Mouse (Mus musculus): ENCODE measurements around the gene Wdr92. TPM values are rescaled to one million over a fixed set of nuclear protein-coding genes. Genes with fewer than 3 reads are reported as not detected.

The Wdr92 gene
- polyA plus RNA-seq, 1 experiment = 44.6 TPM

DNA sequence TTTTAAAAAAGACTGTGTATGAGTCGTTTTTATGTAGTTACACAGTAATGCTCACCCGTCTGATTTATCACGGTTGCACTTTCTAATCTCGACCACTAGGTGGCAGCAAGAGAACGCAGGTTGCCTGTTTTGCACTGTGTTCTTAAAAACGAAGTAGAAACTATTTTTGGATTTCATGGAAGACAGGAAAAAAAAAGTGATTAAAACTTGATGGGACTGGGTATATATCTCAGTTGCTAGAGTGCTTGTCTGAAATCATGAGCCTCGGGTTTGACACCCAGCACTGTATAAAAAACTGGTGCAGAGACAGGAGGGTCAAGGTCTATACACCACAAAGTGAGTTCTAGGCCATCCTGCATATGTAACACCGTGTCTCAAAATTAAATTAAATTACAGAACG is 98.1 kb downstream of the Wdr92 start:
- peak; percentile 19 for TF ChIP-seq CTCF (IDR thresholded peaks at IDR 0.05; ENCODE audit: low read depth, low read length)
- TF ChIP-seq EP300 (IDR thresholded peaks at IDR 0.05; ENCODE audit: insufficient read depth, low read depth, low read length) = no peak
- TF ChIP-seq POLR2A (IDR thresholded peaks at IDR 0.05; ENCODE audit: insufficient read depth, low read length) = no peak
- Histone ChIP-seq H3K27me3 (ENCODE audit: control insufficient read depth, insufficient read depth, low read length, poor library complexity, severe bottlenecking) (no peaks in the 10 kb centered on the region), H3K4me3 (ENCODE audit: low read depth, low read length) (no peak overlapping the region), H3K9me3 (replicated peaks; ENCODE audit: control insufficient read depth, insufficient read depth, low read length, poor library complexity, severe bottlenecking) (no peaks in the 10 kb centered on the region), H3K36me3 (ENCODE audit: control insufficient read depth, insufficient read depth, low read length, poor library complexity, severe bottlenecking) (no peaks in the 10 kb centered on the region), H3K27ac (ENCODE audit: insufficient read depth, low read length) (no peak overlapping the region), H3K4me1 (ENCODE audit: control insufficient read depth, insufficient read depth, low read length) (no peaks in the 10 kb centered on the region), H3K9ac (ENCODE audit: low read depth, poor library complexity, severe bottlenecking) (no peak overlapping the region)

Other genes with a start within 250 kb of the Wdr92 start
- gene Fbxo48, start 230.7 kb upstream of the Wdr92 start, polyA plus RNA-seq (2011; ENCODE audit: insufficient read depth, insufficient read length, low read depth, missing spikeins) = 4.6 and 6.7 TPM in 2 replicates
- 0.85 and 1.5 TPM in 2 replicates for gene Cnrip1, start 130.5 kb upstream of the Wdr92 start, polyA plus RNA-seq (2011; ENCODE audit: insufficient read depth, insufficient read length, low read depth, missing spikeins)
- gene Plek, start 129.7 kb upstream of the Wdr92 start, polyA plus RNA-seq (2011; ENCODE audit: insufficient read depth, insufficient read length, low read depth, missing spikeins) = not detected in 2 replicates
- gene Ppp3r1, start 22.8 kb upstream of the Wdr92 start, polyA plus RNA-seq (2011; ENCODE audit: insufficient read depth, insufficient read length, low read depth, missing spikeins) = 73.9 and 75.4 TPM in 2 replicates
- gene Pno1, start 29.5 kb downstream of the Wdr92 start, polyA plus RNA-seq (2011; ENCODE audit: insufficient read depth, insufficient read length, low read depth, missing spikeins) = 93.5 and 104 TPM in 2 replicates
- gene C1d, start 75.5 kb downstream of the Wdr92 start, polyA plus RNA-seq (2011; ENCODE audit: insufficient read depth, insufficient read length, low read depth, missing spikeins) = 94.3 and 114 TPM in 2 replicates